Mouse (Mus musculus) heart, postnatal 25 days (tissue): Measurements from ENCODE around the gene Uba5. TPM values are rescaled to one million over a fixed set of nuclear protein-coding genes. Genes with fewer than 3 reads are reported as not detected.

Experiments used
- total RNA-seq, 2 experiments: library from RNA; stranded (reverse); gene quantifications; 2 replicates each; pipeline ENCODE4 v1.2.3; 2021

Gene Uba5
- total RNA-seq, 2 experiments from 2014 or later: 15.9 to 16.1 TPM

Other genes starting within 250 kb of the Uba5 start
- gene Nphp3, start 60.6 kb downstream of the Uba5 start, total RNA-seq: 1 to 10 TPM; 2.1 to 3.5 TPM
- gene Gm28305, start 22.5 kb downstream of the Uba5 start, total RNA-seq: not detected
- gene Acad11, start 243 bp upstream of the Uba5 start, total RNA-seq: 10 to 100 TPM; 77.8 to 88.2 TPM
- gene Ackr4, start 63.8 kb upstream of the Uba5 start, total RNA-seq: 1 to 10 TPM; 4.2 to 4.8 TPM
- gene Dnajc13, start 199.8 kb upstream of the Uba5 start, total RNA-seq: 10 to 100 TPM; 34.0 to 36.3 TPM